Mouse (Mus musculus) activated CD4-positive, CD25-positive, alpha-beta regulatory T cell, adult 4 months (primary cell): ENCODE measurements around the gene Tep1. TPM values are rescaled to one million over a fixed set of nuclear protein-coding genes. Genes with fewer than 3 reads are reported as not detected.
"Not testable (repeated sequence)": the region's sequence is repeated elsewhere in the genome, so short reads cannot be mapped to it uniquely, and the experiment has no call there.

ENCODE experiments used
- ATAC-seq: one replicate; pipeline ENCODE4 v1.8.0; 2017
- polyA plus RNA-seq, 2 experiments: library from polyadenylated mRNA; unstranded; fragments of 100-300 nt; shearing (Covaris generic); gene quantifications; one replicate each; pipeline ENCODE4 v1.2.1; 2017

Gene Tep1
- 10 to 100 TPM; 20.7 to 22.0 TPM for polyA plus RNA-seq

DNA sequence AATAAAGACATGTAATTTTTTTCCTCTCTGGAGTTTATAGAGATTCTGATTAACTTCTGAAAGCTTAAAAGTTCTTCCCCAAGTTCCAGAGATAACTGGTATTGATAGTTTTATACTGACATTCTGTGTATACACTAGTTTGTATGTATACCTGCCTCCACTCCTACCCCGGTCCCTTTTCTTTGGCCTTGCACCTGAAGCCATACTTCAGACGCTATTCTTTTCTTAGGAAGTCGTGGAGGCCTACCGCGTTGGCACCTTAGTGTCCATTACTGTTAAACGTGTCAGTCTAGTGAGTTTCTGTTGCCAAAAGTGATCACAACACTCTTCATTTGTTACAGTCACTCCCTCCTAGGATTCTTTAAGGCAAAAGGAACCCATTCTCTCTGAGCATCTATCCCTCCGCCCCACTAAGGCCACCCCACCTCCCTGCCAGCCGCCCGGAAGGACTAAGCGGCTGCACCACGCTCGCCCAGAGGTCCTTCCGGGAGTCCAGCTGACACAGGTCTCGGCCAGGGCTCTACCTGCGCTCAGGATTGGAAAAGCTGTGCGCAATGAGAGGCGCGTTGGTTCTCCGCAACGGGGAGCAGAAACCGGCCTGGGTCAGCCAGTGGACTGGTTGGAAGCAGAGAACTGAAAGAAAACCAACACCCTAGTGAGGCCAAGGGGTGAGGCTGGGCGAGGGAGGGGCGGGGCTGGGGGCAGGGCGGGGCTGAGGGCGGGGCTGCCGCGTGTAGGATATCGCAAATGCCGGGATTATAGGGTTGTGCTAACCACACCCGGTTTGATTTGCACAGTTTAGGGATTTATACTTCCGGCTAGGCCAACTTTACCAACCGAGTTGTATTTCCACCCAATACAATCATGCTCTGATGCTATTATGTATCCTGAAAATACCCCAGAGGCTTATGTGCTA lies at the start of gene Tep1:
Tep1 (minus strand) TSS at position 672 of the 916 bp plus-strand sequence.
- ATAC-seq: peak; percentile 83

DNA sequence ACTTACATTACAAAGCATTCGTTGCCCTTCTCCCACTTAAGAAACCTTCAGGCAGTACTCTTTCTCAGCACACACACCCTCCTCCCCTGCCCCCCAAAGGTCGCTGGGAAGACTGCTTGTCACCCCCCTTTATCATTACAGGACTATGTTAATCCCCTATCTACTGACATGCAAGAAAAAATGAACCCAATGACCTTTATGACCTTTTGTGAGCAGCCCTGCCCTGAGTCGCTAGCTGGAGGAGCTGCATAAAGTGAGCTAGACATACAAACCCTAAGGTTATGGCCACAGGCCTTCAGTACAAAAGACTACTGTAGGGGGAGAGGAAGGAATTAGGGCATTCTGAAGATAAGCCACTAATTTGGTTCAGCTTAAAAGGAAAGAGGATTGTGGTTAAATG lies 41.0 kb upstream of the Tep1 start:
- no peak for ATAC-seq

DNA sequence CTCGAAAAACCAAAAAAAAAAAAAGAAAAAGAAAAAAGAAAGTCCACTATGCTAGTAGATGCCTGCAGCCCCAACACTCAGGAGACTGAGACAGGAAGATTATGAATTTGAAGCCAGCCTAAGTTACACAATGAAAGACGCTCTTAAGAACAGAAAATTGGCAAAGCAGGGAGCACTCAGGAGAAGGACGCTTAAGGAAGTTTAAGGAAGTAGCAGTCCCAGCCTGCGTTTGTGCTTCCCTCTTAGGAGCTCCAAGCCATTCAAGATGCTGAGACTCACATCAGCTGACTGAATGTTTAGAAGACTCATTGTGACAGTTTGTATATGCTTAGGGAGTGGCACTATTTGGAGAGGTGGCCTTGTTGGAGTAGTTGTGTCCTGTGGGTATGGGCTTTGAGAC lies 37.8 kb upstream of the Tep1 start:
- no peak for ATAC-seq

DNA sequence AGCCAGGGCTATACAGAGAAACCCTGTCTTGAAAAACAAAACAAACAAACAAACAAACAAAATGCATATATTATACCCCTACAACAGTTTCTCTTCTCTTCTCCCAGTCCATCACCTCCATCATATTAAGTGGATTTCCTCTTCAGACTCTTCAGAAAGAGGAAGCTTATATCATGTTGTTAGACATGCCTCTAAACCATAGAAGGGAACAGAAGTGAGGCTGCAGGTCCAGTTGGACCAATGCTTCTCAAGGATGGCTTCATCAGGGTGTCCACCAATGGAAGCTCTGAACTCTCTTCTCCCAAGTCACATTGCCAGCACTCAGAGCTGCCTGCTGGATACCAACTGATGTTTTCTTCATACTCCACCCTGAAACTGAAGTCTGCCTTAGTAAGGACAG lies 35.0 kb upstream of the Tep1 start:
- not testable (repeated sequence) for ATAC-seq

DNA sequence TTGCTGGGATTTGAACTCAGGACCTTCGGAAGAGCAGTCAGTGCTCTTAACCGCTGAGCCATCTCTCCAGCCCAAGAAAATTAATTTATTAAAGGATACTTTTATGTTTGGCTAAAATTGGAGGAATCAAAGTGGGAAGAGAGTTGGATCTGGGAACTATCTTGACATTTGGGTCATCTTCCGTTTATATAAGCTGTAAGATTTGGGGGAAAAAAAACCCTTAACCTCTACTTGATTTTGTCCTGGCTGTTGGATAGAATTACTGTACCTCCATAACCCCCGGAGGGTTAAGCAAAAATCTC lies 34.4 kb upstream of the Tep1 start:
- no peak for ATAC-seq

DNA sequence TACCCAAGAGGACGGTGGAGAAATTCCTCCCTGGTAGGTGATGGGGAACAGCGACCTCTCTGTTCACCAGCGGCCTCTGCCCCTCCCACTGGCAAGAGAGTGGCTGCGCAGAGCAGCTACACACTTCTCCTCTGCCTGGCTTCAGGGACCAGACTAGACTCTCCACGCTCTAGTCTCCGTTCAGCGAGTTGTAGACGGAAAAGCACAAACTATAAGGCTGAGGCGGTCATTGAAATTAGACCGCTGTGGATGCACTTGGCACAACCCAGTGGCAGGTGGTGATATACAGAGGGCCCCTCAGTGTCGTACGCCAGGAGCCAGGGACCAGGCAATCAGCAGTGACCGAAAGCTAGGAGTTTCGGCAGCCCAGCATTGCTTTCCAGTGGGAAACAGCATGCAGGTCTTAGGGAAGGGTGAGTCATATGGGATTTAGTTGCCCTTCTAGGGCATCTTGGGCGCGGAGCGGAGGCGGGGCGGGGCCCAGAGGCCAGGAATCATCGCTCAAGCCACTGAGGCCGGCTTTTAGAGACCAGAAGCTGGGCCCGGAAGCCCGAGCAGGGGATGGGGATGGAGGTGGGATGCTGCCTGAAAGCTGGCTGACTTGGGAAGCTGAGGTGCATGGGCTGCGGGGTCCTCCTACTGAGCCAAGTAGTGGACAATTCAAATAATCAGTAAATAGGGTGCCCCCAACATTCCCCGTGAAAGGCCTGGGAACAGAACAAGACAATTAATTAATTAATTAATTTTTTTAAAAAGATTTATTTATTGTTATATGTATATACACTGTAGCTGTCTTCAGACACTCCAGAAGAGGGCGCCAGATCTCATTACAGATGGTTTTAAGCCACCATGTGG lies 33.8 kb upstream of the Tep1 start:
- no peak for ATAC-seq

DNA sequence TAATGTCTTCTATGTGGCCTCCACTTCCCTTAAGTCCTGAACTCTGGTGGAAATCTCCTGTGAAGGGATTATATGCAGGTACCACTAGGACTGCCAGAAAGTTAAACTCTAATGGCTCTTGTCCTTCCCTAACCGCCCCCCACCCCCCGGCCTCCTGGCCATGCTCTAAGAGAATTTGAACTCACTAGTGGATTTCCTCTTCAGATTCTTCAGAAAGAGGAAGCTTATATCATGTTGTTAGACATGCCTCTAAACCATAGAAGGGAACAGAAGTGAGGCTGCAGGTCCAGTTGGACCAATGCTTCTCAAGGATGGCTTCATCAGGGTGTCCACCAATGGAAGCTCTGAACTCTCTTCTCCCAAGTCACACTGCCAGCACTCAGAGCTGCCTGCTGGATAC lies 27.6 kb upstream of the Tep1 start:
- ATAC-seq: not testable (repeated sequence)

DNA sequence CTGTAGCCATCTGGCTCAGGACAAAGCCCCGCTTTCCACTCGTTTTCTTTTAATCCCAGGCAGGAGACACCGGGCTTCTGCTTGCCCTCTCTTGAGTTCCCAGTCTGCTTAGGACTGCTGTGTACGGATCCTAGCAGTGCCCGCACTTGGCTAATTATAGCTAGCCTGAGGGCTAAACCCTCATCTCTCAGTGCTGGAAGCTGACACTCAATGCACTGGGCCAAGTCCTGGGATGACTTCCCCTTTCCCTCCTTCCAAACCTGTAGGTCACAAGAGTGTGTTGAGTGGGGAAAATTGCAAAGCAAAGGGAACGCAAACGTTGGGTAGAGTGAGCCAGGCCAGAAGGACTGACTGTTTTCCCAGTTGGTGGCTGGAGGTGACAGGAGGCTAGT lies 27.0 kb upstream of the Tep1 start, which contains the start of gene Klhl33:
Klhl33 (minus strand) TSS at position 134 of the 392 bp plus-strand sequence.
- ATAC-seq: no peak

DNA sequence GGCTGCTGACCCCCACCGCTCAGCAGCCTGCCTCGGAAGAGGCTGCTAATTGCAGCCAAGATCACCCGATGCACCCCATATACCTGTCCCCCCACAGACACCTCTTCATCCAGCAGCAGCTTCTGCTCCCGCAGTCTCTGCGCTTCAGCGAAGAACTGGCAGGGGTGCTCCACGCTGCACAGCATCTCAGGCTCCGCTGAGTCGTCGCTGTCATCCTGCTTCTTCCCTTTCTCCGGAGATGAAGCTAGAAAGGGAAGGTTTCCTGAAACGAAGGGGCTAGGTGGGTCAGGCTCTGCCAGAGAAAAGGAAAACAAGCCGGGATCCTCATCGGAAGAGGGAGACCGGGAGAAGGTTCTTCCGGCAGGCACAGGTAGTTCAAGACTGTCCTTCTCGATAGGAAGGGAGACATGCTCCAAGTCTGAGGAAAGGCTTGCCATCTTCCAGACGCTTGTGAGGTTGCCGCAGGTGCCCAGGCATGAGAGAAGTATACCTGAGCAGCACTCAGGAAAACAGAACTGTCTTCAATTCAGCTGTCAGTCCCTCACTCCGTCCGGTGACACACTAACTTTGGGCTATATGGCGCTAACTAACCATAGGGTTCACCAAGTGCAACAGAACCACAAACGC lies 26.5 kb upstream of the Tep1 start:
- ATAC-seq: no peak

DNA sequence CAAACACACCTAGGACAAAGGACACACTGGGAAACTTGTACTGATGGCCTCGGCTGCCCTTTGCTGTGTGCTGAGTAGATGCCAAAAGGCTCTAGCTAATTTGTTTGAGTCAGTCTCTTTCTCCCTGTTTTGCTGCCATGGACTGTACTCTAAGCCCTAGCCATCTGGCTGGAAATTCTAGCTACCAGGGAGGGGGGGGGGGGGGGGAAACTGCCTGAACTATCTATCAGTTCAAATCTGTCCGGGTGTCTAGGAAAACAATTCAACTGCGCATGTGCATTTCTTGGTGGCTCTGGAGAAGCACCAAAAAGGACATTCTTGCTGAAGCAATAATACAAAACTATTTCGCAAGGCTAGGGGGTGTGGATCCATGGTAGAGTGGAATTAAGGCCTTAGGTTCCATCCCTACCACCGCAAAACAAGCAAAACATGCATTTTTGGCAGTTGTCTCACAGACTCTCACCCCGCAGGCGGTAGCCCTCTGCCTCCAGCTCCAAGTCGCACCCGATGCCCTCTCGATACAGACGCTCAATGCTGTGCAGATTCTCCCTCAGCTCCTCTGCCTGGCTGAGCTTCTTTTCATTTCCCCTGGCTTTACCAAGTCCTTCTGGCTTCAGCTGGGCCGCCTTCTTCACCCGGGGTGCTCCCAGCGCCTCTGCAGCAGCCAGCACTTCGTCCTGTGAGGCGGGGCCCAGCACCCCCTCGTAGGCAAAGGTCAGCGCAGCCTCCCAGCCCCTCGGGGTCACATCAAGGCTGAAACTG lies 25.8 kb upstream of the Tep1 start:
- no peak for ATAC-seq

DNA sequence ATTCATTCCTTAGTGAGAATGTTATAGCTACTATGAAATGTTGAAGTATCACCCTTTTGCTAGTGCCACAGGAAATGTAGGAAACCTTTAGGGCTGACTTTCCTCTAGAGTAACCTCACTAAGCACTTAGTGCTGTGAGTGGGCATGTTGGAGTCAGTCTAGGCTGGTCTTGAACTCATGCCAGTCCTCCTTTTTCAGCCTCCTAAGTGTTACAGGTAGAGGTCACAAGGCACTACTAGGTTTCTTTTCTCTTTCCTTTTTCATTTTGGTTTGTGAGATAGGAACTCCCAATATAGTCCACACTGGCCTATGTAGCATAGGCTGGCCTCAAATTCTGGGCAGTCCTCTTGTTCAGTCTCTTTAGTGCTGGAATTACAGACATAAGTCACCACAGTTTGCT lies 25.0 kb upstream of the Tep1 start:
- no peak for ATAC-seq

DNA sequence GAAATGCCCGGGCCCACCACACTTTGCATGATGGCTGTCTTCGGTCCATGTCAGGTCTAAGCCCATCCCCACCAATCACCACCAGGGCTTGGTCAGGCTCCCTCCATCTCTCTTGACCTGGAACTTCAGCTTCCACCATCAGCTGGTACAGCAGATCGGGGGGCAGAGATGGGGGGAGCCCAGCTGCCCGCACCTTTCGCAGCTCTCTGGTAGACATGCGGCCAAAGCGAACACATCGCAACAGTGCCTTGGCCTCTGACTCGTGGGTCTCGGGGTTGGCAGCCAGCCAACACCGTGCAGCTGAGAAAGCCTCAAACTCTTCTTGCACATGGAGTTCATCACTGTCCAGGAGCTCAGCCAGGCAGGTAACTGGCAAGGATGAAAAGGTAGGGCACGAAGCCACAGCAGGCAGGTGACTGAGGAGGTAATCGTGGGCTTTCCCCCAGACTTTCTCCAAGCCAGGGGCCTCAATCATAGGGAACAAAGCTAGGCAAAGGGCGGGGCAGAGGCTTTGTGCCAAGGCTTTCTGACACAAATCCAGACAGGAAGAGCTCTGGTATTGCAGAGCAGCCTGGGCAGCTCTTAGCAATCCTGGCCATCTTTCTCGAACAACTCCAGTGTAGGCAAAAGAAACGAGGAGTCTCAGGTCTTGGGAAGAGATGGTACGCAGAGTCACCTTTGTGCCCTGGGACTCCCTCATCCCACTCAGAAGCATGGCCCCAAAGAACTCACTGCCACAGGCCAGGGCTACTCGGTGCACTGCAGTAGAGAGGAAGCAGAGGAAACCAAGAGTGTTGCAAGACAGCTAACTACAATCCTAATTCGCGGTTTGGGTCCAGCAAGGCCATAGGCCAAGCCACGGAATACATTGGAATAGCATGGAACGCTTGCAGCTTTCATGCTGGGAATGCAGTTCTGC lies 22.4 kb upstream of the Tep1 start:
- no peak for ATAC-seq

DNA sequence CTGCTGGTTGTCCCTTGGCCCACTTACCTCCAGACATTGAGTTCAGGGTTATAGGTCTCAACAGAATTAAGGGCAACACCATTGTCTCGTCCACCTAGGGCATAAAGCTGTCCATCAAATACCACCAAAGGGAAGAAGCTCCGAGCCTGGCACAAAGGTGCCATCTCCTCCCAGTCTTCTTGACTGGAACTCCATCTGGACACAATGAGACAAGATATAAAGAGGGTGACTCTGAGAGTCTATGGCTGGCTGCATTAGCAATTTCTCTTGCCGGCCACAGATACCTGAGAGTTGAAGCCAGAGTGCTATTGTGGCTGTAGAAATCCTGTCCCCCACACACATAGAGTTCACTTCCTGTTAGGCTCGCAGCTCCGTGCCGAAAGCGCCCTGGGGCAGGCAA lies 21.7 kb upstream of the Tep1 start:
- no peak for ATAC-seq

DNA sequence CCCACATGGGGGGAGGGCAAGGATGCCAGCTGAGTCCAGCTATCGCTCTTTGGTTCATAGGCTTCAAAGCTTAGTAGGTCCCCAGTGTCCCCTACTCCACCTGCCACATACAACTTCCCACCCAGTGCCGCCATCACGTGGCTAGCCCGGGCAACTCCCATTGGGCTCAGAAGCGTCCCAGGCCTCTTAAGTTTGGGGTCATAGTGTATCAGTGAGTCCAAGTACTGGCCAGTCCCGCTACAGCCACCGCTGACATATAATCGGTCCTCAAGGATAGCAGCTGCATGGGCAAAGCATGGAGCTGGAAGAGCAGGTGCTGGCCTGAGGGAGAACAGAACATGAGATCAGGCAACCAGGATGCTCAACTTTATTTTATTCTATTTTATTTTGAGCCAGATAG lies 21.3 kb upstream of the Tep1 start:
- ATAC-seq: no peak

DNA sequence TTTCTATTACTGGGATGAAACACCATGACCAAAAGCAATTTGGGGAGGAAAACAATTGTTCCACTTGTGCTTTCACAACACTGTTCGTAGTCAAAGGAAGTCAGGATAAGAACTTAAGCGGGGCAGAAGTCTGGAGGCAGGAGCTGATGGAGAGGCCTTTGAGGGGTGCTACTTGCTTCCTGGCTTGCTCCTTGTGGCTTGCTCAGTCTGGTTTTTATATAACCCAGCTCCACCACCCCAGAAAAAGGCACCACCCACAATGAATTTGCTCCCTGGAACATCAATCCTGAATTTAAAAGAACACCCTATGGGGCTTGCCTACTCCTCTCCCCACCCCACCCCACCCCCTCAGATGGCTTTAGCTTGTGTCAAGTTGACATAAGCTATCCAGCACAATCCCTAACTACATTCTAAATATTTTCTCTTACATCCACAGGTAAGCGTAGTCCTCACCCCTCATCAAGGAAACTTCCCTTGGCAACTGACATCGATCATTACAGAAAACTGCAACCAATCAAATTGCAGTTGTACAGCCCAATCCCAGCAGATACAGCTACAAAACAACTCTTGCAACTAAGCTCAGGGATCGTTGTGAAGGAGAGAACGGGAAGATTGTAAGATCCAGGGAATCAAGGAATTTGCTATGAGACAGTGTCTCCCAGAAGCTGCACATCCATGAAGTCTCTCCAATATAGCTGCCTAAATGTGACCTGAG lies 6.0 kb upstream of the Tep1 start:
- no peak for ATAC-seq

DNA sequence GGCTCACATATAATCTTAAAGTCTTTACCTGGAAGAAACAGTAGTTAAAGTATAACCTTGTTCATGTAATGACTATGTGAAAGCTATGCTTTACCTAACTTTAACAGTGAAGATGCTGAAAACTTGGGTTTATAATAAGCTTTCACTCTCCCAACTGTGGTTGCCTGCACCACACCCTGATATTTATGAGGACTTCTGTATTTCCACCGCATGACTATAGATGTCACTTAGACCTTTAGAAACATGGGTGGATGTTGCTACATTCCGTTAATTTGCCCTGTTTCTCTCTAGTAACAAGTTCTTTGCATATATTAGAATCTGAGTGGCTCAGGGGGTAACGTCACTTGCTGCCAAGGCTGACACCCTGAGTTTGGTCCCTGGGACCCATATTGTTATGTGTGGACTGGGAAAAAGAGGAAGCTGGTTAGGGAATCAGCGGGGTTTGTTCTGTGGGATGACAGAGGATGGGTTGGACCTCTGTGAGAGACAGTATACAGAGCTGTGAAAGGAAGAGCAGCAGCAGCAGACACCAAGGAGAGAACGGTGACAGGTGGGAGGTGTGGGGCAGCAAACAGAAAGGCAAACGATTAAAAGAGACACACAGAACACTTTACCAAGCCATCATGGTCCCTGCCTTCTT lies 5.4 kb upstream of the Tep1 start:
- ATAC-seq: no peak

DNA sequence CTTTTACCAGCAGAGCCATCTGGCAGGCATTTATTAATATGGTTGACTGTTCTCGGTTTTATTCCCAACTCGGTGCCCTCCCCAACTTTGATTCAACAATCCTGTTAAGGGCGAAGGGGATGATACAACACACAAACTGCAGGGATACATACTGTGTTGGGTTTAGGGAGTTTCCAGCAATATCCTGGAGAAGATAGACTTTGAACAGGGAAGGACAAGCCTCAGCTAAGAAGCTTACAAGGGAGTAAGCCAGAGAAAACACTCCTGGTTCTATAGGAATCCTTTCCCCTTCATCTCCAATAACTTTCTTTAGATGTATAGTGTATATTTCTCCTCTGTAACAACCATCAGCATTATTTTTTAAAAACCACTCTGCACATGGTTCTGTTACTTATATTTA lies 4.8 kb upstream of the Tep1 start:
- no peak for ATAC-seq

DNA sequence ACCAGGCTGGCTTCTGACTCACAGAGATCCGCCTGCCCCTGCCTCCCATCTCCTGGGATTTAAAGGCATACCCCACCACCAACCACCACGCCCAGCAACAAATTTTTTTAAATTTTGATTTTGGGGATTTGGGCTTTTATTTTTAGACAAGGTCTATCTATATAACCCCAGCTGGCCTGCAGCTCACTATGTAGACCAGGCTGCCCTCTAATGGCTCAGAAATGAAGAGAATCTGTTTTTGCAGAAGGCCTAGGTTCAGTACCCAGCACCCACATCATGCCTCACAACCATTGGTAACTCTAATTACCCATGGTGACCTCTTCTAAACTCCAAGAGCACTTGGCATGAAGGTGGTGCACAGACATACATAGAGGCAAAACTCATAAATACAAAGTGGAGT lies 924 bp upstream of the Tep1 start:
- no peak for ATAC-seq

DNA sequence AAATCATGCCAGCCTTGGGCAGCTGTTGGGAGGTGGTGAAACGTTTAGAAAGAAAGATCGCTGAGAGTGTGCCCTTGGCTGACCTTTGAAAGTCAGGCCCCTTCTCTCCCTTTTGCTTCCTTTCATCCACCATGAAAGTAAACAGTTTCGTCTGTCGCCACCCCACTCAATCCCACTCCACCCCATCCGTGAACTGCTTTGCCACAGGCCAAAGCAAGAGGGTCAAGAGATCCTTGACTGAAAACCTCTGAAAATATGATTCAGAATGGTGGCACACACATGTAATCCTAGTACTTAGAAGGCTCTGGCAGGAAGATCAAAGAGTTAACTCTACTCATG lies 414 bp upstream of the Tep1 start:
- ATAC-seq: no peak

DNA sequence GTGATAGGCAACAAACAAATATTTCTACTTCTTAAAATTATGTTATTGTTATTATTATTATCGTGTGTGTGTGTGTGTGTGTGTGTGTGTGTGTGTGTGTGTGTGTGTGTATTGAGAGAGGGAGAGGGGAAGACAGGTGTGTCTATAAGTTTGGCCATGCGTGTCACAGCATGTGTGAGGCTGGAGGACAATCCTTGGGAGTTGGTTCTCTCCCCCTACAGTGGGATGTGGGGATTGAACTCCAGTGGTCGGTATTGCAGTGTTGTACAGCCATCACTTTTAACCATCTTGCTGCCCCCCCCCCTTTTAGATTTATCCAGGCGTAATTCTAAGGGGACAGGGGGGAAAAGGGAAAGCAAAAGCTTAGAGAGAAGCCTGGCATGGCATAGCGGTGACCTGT lies 1.7 kb downstream of the Tep1 start:
- ATAC-seq: no peak
